Mouse (Mus musculus): ENCODE results near the gene Rbbp8nl. TPM values are rescaled to one million over a fixed set of nuclear protein-coding genes. Genes with fewer than 3 reads are reported as not detected.
A peak's percentile ranks its signal among the peaks of the same experiment; 100 is the strongest.

The Rbbp8nl gene
- polyA plus RNA-seq, 1 experiment from 2014 or later: 0.77 TPM

DNA sequence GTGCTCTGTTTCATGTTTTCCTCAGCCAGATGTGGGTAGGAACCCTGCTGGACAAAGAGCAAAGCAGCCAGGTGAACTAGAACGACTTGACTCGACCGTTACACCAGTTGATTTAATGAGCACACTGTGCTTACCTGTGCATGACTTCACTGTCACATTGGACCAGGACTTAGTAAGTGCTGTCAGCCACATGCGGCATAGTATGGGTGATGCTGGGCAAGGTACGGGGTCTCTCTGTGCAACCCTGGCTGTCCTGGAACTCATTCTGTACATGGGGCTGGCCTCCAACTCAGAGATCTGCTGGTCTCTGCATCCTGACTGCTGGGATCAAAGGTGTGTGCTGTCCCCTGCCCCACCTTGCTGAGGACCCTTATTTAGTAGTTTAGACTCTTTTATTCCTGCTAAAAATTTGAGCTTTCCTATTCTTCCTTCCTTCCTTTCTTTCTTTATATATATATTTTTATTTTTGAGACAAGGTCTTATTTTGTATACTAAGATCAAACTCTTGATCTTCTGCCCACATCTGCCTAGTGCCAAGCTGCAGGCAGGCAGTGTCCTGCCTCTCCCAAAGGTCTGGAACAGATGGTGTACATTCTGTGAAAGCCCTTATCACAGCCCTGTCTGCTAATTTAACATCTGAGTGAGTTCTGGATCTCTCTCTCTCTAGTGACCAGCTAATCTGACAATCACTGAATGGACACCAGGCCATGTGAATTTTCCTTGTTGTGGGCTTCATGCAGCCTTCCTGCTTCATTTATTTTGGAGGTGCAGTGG lies 35.1 kb downstream of the Rbbp8nl start:
- peaks cover 13% of the 10 kb centered on the region for H3K4me1 ChIP-seq
- no peak overlapping the region for H3K4me2 ChIP-seq (replicated peaks)
- H3K9me3 ChIP-seq: no peaks in the 10 kb centered on the region
- no peak overlapping the region for H3K27ac ChIP-seq
- no peak overlapping the region for H3K9ac ChIP-seq
- H3K27me3 ChIP-seq: no peaks in the 10 kb centered on the region
- no peak overlapping the region for H3K4me3 ChIP-seq
- 87% methylated on average over 5 of the region's 5 CpGs for WGBS
- no peak for ATAC-seq (ENCODE audit: insufficient number of reproducible peaks, insufficient read depth, low FRiP score, low TSS enrichment)
- peaks cover 14% of the 10 kb centered on the region for H3K36me3 ChIP-seq

DNA sequence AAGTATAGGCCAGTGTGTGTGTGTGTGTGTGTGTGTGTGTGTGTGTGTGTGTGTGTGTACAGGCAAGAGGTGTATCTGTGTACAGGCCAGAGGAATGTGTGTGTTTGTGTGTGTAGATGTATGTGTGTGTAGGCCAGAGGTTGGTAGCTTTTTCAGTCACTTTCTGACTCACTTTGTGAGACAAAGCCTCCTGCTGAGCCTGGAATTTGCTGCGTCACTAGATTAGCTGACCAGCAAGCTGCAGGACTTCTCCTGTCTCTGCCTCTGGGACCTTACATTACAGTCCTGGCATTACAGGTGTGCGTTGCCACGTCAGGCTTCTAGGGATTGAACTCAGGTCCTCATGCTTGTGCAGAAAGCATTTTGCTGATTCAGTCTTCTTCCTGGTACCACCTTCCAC lies 37.8 kb downstream of the Rbbp8nl start:
- peaks cover 6% of the 10 kb centered on the region; the same call in 1 of the 2 replicates for H3K4me1 ChIP-seq
- H3K4me2 ChIP-seq (replicated peaks): no peak overlapping the region
- no peaks in the 10 kb centered on the region for H3K36me3 ChIP-seq
- no peak for ATAC-seq (ENCODE audit: insufficient number of reproducible peaks, insufficient read depth, low FRiP score, low TSS enrichment)
- H3K4me3 ChIP-seq: no peak overlapping the region
- no peak overlapping the region for H3K9ac ChIP-seq
- H3K9me3 ChIP-seq: no peaks in the 10 kb centered on the region
- 57% methylated on average over 3 of the region's 3 CpGs for WGBS
- H3K27ac ChIP-seq: no peak overlapping the region
- H3K27me3 ChIP-seq: no peaks in the 10 kb centered on the region

DNA sequence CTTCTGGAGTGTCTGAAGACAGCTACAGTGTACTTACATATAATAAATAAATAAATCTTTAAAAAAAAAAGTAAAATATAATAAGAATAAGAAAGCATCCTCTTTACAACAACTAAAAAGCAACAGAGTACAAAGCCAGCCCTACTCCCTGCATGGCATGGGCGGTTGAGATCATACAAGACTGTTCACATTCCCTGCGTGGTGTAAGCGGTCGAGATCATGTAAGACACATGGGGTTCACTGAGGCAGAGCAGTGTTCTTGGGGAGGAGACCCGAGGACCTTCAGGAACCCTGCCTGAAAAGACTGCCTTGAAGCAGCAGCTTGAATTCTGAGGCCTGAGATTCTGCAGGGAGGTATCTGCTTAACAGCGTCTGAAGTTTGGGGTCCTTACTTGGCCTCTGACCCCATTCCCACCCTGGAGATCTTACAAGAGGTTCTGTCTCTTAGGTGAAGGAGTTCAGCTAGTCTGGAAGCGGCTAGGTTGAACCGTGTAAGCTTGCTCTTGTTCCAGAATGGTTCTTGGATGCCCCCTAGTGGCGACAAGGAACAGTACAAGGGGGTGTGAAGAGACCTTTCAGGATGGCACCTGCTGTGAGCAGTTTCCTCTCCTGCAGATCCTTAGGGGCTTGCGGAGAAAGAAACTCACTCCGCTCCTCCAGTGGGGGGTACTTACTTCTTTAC lies 38.6 kb downstream of the Rbbp8nl start:
- ATAC-seq (ENCODE audit: insufficient number of reproducible peaks, insufficient read depth, low FRiP score, low TSS enrichment): peak; percentile 36; the same call in 1 of the 2 replicates
- H3K36me3 ChIP-seq: no peaks in the 10 kb centered on the region
- 25% methylated on average over 11 of the region's 11 CpGs for WGBS
- H3K9me3 ChIP-seq: no peaks in the 10 kb centered on the region
- no peak overlapping the region for H3K9ac ChIP-seq
- no peaks in the 10 kb centered on the region for H3K27me3 ChIP-seq
- H3K27ac ChIP-seq: no peak overlapping the region
- no peak overlapping the region for H3K4me2 ChIP-seq (replicated peaks)
- H3K4me1 ChIP-seq: peaks cover 3% of the 10 kb centered on the region; the same call in 1 of the 2 replicates
- no peak overlapping the region for H3K4me3 ChIP-seq

DNA sequence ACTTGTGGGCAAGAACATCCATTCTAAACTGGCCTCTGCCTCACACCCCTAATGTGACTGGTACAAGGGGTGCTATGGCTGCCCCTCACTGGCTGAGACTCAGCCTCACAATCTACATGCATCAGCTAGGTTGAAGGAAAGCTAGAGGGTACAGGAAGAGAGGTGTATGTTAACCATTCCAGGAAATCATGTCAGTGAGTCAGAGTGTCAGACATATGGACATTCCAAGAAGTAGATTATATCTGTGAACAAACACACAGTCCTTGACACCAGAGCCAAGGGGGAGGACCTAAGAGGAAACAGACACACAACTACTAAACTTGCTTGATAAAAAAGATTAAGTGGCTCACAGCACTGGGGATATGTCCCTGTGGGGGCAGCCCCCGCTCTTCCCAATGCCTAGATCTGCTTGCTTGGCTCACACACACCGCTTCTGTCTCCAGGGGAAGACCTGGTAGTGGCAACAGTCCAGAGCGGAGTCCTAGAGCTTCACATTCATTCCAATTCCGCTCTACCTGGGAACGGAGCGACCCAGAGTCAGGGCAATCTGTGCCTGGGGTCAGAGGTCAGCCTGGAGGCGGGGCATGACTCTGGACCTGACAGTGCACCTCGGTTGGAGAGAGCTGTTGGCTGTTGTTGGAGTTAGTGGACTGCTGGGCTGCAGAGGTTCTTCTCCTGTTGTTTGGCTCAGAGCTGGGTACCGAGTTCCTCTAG lies 40.6 kb downstream of the Rbbp8nl start:
- Histone ChIP-seq H3K27ac (no peak overlapping the region), H3K9ac (no peak overlapping the region), H3K9me3 (no peaks in the 10 kb centered on the region), H3K4me2 (replicated peaks) (no peak overlapping the region), H3K27me3 (no peaks in the 10 kb centered on the region), H3K4me1 (no peaks in the 10 kb centered on the region), H3K4me3 (no peak overlapping the region), H3K36me3 (no peaks in the 10 kb centered on the region)
- 55% methylated on average over 9 of the region's 9 CpGs for WGBS
- ATAC-seq (ENCODE audit: insufficient number of reproducible peaks, insufficient read depth, low FRiP score, low TSS enrichment): no peak

DNA sequence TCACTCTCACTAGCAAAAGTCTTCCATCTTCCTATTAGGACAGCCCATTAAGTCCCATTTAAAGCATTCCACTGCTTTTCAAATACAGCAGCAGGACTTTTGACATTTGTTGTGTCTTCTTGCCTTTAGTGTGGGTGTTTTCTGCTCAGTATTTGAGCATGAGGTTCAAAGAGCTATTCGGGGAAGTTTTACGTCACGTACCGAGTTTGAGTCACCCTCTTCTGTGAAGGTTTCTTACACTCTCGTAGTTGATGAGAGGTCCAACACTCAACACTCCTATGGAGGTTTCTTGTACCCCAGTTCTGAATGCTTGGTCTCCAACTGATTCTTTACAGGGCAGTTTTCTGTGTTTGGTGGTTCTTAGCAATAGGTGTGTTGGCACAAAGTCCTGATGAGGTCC lies 41.8 kb downstream of the Rbbp8nl start:
- no peak overlapping the region for H3K4me3 ChIP-seq
- 90% methylated on average over 5 of the region's 5 CpGs for WGBS
- H3K27me3 ChIP-seq: no peaks in the 10 kb centered on the region
- H3K4me1 ChIP-seq: no peaks in the 10 kb centered on the region
- H3K27ac ChIP-seq: no peak overlapping the region
- no peak overlapping the region for H3K9ac ChIP-seq
- H3K36me3 ChIP-seq: no peaks in the 10 kb centered on the region
- H3K9me3 ChIP-seq: no peaks in the 10 kb centered on the region
- no peak for ATAC-seq (ENCODE audit: insufficient number of reproducible peaks, insufficient read depth, low FRiP score, low TSS enrichment)
- no peak overlapping the region for H3K4me2 ChIP-seq (replicated peaks)

DNA sequence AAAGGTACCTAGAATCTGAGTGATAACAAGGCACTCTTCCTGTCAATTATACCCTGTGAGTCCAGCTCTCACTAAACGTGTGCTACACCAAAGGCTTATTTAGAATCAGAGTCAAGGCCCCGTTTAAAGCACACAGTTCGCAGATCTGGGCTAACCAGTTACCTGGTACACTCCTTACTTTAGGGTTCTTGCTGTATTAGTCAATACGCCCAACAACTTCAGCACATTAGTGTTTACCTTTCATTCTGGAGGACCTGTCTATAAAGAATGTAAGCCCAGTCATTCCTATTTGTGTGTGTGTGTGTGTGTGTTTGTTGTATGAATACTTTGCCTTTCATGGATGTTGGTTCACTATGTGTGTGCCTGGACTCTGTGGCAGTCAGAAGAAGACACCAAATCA lies 46.6 kb downstream of the Rbbp8nl start:
- Histone ChIP-seq H3K27me3 (no peaks in the 10 kb centered on the region), H3K4me1 (no peaks in the 10 kb centered on the region), H3K27ac (no peak overlapping the region), H3K36me3 (no peaks in the 10 kb centered on the region), H3K9ac (no peak overlapping the region), H3K4me3 (no peak overlapping the region), H3K9me3 (no peaks in the 10 kb centered on the region), H3K4me2 (replicated peaks) (no peak overlapping the region)
- ATAC-seq (ENCODE audit: insufficient number of reproducible peaks, insufficient read depth, low FRiP score, low TSS enrichment): no peak
- WGBS: 89% methylated on average over 4 of the region's 4 CpGs

DNA sequence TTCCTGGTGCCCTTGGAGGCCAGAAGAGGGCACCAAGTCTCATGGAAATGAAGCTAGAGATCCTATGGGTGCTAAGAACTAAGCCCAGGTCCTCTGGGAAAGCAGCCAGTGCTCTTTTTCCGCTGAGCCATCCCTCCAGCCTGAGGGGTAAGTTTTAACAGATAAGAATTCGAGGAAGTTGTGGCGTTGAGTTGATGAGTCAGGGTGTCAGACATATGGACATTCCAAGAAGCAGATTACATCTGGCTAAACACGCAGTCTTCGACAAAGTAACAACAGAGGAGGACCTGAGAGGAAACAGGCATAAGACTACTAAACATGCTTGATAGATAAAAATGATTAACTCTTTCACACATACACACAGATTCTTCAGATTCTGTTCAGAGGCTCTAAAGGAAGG lies 51.1 kb downstream of the Rbbp8nl start:
- no peak overlapping the region for H3K4me3 ChIP-seq
- no peaks in the 10 kb centered on the region for H3K27me3 ChIP-seq
- no peak overlapping the region for H3K9ac ChIP-seq
- H3K4me2 ChIP-seq (replicated peaks): no peak overlapping the region
- H3K9me3 ChIP-seq: no peaks in the 10 kb centered on the region
- no peaks in the 10 kb centered on the region for H3K36me3 ChIP-seq
- H3K4me1 ChIP-seq: peaks cover 14% of the 10 kb centered on the region
- H3K27ac ChIP-seq: no peak overlapping the region
- ATAC-seq (ENCODE audit: insufficient number of reproducible peaks, insufficient read depth, low FRiP score, low TSS enrichment): no peak
- WGBS: 77% methylated on average over 5 of the region's 5 CpGs

DNA sequence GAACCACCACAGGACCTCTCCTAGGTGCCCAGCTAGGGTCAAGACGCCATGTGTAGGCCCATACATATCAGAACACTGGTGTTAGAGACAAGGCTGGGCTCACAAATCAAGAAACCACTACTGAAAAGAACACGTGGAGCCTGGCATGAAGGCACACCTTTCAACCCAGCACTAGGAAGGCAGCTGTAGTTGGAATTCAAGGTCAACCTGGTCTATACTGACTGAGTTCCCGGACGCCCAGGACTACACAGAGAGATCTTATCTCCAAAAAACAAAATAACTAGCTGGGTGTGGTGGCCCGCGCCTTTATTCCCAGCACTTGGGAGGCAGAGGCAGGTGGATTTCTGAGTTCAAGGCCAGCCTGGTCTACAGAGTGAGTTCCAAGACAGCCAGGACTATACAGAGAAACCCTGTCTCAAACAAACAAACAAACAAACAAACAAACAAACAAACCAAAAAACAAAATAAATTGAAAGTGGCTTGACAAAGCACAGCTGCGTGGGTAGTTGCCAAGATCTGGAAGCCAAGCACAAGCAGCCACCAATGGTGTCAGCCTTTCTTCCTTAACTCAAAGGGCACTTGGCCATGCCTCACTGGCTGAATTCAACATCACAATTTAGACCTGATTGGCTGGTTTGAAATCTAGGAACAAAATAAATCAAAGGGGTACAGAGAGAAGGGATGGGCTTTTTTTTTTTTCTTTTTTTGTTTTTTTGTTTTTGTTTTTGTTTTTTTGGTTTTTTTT lies 51.9 kb downstream of the Rbbp8nl start:
- no peaks in the 10 kb centered on the region for H3K27me3 ChIP-seq
- no peaks in the 10 kb centered on the region for H3K36me3 ChIP-seq

DNA sequence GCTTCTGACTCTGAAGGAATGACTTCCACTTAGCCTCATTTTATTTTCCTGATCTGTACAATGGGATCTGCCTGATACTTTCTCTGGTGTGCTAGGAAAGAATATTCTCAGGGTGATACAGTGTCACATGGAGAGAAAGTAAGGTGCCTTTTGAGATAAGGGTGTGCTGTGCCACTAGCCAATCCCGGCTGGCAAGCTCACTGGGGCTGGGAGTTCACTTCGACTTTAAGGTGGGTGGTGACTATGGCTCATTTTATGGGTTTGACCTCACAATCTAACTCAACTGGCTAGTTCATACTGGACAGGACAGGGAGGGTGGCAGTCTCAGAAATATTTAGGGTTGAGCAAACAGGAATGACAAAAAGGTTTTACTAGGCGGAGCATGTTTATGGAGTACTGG lies 52.7 kb downstream of the Rbbp8nl start:
- H3K27ac ChIP-seq: no peak overlapping the region
- H3K4me2 ChIP-seq (replicated peaks): no peak overlapping the region
- WGBS: 81% methylated on average over 3 of the region's 3 CpGs
- ATAC-seq (ENCODE audit: insufficient number of reproducible peaks, insufficient read depth, low FRiP score, low TSS enrichment): no peak
- H3K27me3 ChIP-seq: no peaks in the 10 kb centered on the region
- no peaks in the 10 kb centered on the region for H3K36me3 ChIP-seq
- peaks cover 14% of the 10 kb centered on the region for H3K4me1 ChIP-seq
- no peaks in the 10 kb centered on the region for H3K9me3 ChIP-seq
- H3K9ac ChIP-seq: no peak overlapping the region
- H3K4me3 ChIP-seq: no peak overlapping the region

More for the DNA sequence above, 51.9 kb downstream of the Rbbp8nl start:
- Histone ChIP-seq H3K4me1 (peaks cover 14% of the 10 kb centered on the region), H3K9ac (no peak overlapping the region), H3K9me3 (no peaks in the 10 kb centered on the region), H3K27ac (no peak overlapping the region), H3K4me2 (replicated peaks) (no peak overlapping the region), H3K4me3 (no peak overlapping the region)
- 91% methylated on average over 7 of the region's 7 CpGs for WGBS
- no peak for ATAC-seq (ENCODE audit: insufficient number of reproducible peaks, insufficient read depth, low FRiP score, low TSS enrichment)

DNA sequence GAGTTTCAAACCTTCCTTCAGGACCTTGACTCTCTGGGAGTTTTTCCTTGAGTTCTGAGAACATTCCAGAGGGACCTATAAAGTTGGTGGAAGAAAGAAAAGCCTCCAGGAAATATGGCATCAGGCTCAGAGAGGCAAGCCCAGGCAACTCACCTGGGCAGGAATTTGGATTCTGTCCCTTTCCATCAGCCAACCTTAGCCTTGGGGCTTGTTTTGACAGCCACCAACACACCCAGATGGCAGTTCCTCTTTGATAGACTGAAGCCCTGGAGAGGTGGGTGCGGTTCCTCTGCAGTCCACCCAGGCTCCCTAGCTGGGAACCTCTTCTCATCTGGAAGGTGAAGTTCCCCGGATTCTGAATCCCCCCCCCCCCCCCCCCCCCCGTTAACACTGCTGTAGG lies 53.2 kb downstream of the Rbbp8nl start:
- WGBS: 73% methylated on average over 2 of the region's 3 CpGs
- Histone ChIP-seq H3K36me3 (no peaks in the 10 kb centered on the region), H3K9ac (no peak overlapping the region), H3K27ac (no peak overlapping the region), H3K9me3 (no peaks in the 10 kb centered on the region), H3K27me3 (no peaks in the 10 kb centered on the region), H3K4me3 (no peak overlapping the region), H3K4me1 (peaks cover 14% of the 10 kb centered on the region), H3K4me2 (replicated peaks) (no peak overlapping the region)
- no peak for ATAC-seq (ENCODE audit: insufficient number of reproducible peaks, insufficient read depth, low FRiP score, low TSS enrichment)

DNA sequence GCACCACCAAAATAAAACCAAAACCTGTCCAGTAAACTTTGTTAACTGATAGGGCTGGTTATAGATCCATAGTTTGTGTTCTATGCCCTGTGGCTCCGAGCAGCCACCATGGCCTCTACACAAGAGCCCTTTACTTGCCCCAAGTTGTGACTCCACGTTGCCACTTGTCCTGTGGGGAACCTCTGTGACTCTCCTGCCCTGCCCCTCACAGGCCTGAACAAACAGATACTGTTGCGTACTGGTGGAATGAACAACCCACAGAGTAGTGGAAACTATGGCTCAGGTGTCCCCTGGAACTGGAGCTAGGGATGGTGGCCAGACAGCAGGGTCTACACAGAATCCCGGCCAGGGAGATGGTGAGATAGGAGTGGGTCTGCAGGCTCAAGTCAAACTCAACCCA lies 53.9 kb downstream of the Rbbp8nl start:
- peaks cover 14% of the 10 kb centered on the region for H3K4me1 ChIP-seq
- no peaks in the 10 kb centered on the region for H3K27me3 ChIP-seq
- H3K9me3 ChIP-seq: no peaks in the 10 kb centered on the region
- no peak for ATAC-seq (ENCODE audit: insufficient number of reproducible peaks, insufficient read depth, low FRiP score, low TSS enrichment)
- no peaks in the 10 kb centered on the region for H3K36me3 ChIP-seq
- H3K4me2 ChIP-seq (replicated peaks): no peak overlapping the region
- WGBS: 86% methylated on average over 4 of the region's 4 CpGs
- H3K9ac ChIP-seq: no peak overlapping the region
- no peak overlapping the region; the same call in 1 of the 2 replicates for H3K27ac ChIP-seq
- H3K4me3 ChIP-seq: no peak overlapping the region
